Mouse (Mus musculus) cerebellum, postnatal 25 days (tissue): ENCODE measurements around the gene Ap1ar.

Source experiments
- DNase-seq, 2 experiments: peaks; one replicate each; pipeline ENCODE4 v3.0.0; 2021; ENCODE audit warnings: mixed read lengths in 2 of 2

Ap1ar gene

GRCm38 (mm10) chr3:127837972-127838644 is 785 bp upstream of the Ap1ar start:
- no peak for DNase-seq

- no peak for DNase-seq
These were observed 547 bp downstream of the Ap1ar start for GRCm38 (mm10) chr3:127836798-127837153.

GRCm38 (mm10) chr3:127835594-127835993 is 1.7 kb downstream of the Ap1ar start:
- DNase-seq = no peak

- no peak for DNase-seq
These were observed 3.3 kb downstream of the Ap1ar start for GRCm38 (mm10) chr3:127834040-127834439.

- no peak for DNase-seq
These were observed 6.2 kb downstream of the Ap1ar start for GRCm38 (mm10) chr3:127831079-127831478.

- no peak for DNase-seq
These were observed 7.1 kb downstream of the Ap1ar start for GRCm38 (mm10) chr3:127830183-127830582.

- DNase-seq = no peak
These were observed 10.2 kb downstream of the Ap1ar start for GRCm38 (mm10) chr3:127827123-127827522.

GRCm38 (mm10) chr3:127826503-127826902 is 10.8 kb downstream of the Ap1ar start:
- DNase-seq = no peak

GRCm38 (mm10) chr3:127823886-127824863 is 13.1 kb downstream of the Ap1ar start:
- DNase-seq = no peak

- no peak for DNase-seq
These were observed 16.1 kb downstream of the Ap1ar start for GRCm38 (mm10) chr3:127821209-127821608.

- DNase-seq = no peak
These were observed 16.9 kb downstream of the Ap1ar start for GRCm38 (mm10) chr3:127820400-127820799.

GRCm38 (mm10) chr3:127818694-127819663 is 18.3 kb downstream of the Ap1ar start:
- no peak for DNase-seq

GRCm38 (mm10) chr3:127817120-127817683 is 20.1 kb downstream of the Ap1ar start:
- DNase-seq = no peak

GRCm38 (mm10) chr3:127809103-127809502 is 28.2 kb downstream of the Ap1ar start:
- DNase-seq = no peak

- DNase-seq = no peak
These were observed 29.5 kb downstream of the Ap1ar start for GRCm38 (mm10) chr3:127807846-127808245.

GRCm38 (mm10) chr3:127805991-127806390 is 31.3 kb downstream of the Ap1ar start:
- no peak for DNase-seq

- DNase-seq = no peak
These were observed 32.3 kb downstream of the Ap1ar start for GRCm38 (mm10) chr3:127805071-127805470.

- DNase-seq = no peak
These were observed 32.9 kb downstream of the Ap1ar start for GRCm38 (mm10) chr3:127804439-127804838.

GRCm38 (mm10) chr3:127802814-127803213 is 34.5 kb downstream of the Ap1ar start:
- DNase-seq = no peak

- no peak for DNase-seq
These were observed 36.2 kb downstream of the Ap1ar start for GRCm38 (mm10) chr3:127801162-127801561.

GRCm38 (mm10) chr3:127796271-127796670 is 41.1 kb downstream of the Ap1ar start:
- DNase-seq = no peak

GRCm38 (mm10) chr3:127795762-127796161 is 41.6 kb downstream of the Ap1ar start:
- DNase-seq = no peak
